Mouse (Mus musculus): ENCODE measurements around the gene H2-Ab1.
"Not testable (repeated sequence)": the region's sequence is repeated elsewhere in the genome, so short reads cannot be mapped to it uniquely, and the experiment has no call there.

H2-Ab1 gene

GRCm38 (mm10) chr17:34310526-34310925 lies 53.0 kb downstream of the H2-Ab1 start:
- DNase-seq, result not testable (repeated sequence)

- no peak for DNase-seq
These were observed 54.7 kb downstream of the H2-Ab1 start for GRCm38 (mm10) chr17:34312185-34312584.

- DNase-seq, result peak; percentile 79
These were observed 55.9 kb downstream of the H2-Ab1 start for GRCm38 (mm10) chr17:34313393-34313792.

- no peak for DNase-seq
These were observed 56.8 kb downstream of the H2-Ab1 start for GRCm38 (mm10) chr17:34314286-34314685.

- DNase-seq, result no peak
These were observed 58.0 kb downstream of the H2-Ab1 start for GRCm38 (mm10) chr17:34315512-34315911.

- no peak for DNase-seq
These were observed 59.2 kb downstream of the H2-Ab1 start for GRCm38 (mm10) chr17:34316697-34317096.

- no peak for DNase-seq
These were observed 59.8 kb downstream of the H2-Ab1 start for GRCm38 (mm10) chr17:34317275-34317674.
